Mouse (Mus musculus): ENCODE results near the gene Atp6v0a4. TPM values are rescaled to one million over a fixed set of nuclear protein-coding genes. Genes with fewer than 3 reads are reported as not detected.

The Atp6v0a4 gene
- polyA plus RNA-seq, 1 experiment = 0.25 TPM

- WGBS = under 1% methylated on average over 5 of the region's 5 CpGs
- Histone ChIP-seq H3K27ac (ENCODE audit: insufficient read depth, low read length) (no peak overlapping the region), H3K4me3 (replicated peaks; ENCODE audit: insufficient read depth, low read depth, low read length) (no peak overlapping the region)
Measured at GRCm38 (mm10) chr6:38066215-38066614, 58.2 kb downstream of the Atp6v0a4 start.

DNA sequence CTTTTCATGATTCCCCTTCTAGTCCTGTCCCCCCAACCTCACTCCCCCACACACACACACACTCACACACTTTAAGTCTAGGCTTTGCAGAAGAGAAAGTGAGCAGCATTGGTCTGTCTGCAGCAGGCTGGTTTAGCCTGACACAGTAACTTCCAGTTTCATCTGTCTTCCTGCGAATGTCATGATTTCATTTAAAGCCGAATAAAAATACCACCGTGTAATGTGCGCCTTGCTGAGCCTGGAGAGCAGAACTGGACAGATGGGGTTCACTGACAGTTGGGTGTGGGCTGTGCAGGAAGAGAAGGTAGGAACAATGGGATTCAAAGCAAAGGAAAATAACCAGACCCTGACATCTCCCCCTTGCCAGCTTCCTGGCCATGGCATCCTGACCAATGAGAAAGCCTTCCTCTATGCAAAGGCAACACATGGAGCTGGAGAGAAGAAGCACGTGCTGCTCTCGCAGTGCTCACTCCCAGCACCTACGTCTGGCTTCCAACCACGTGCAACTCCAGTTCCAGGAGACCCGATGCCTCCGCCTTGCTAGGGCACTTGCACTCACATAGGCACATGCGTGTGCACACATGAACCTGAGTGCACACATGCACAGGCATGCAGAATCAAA is 58.8 kb downstream of the Atp6v0a4 start:
- Histone ChIP-seq H3K4me1 (ENCODE audit: control insufficient read depth, insufficient read depth, low read length) (peaks cover 8% of the 10 kb centered on the region; the same call in 1 of the 2 replicates), H3K4me3 (replicated peaks; ENCODE audit: insufficient read depth, low read depth, low read length) (peak overlapping the region; percentile 20), H3K27me3 (ENCODE audit: control insufficient read depth, insufficient read depth, low read length) (no peaks in the 10 kb centered on the region), H3K27ac (ENCODE audit: insufficient read depth, low read length) (no peak overlapping the region)
- 12% methylated on average over 11 of the region's 11 CpGs for WGBS
- TF ChIP-seq CTCF (IDR thresholded peaks at IDR 0.05; ENCODE audit: borderline replicate concordance, insufficient read depth, low read depth, low read length) (no peak), POLR2A (IDR thresholded peaks at IDR 0.05; ENCODE audit: borderline replicate concordance, insufficient read depth, low read length) (no peak)
- peak; percentile 35 to 41 for DNase-seq

More at GRCm38 (mm10) chr6:38066215-38066614, 58.2 kb downstream of the Atp6v0a4 start:
- H3K27me3 ChIP-seq (ENCODE audit: control insufficient read depth, insufficient read depth, low read length) = no peaks in the 10 kb centered on the region
- peak; percentile 82 for TF ChIP-seq CTCF (IDR thresholded peaks at IDR 0.05; ENCODE audit: borderline replicate concordance, insufficient read depth, low read depth, low read length)
- TF ChIP-seq POLR2A (IDR thresholded peaks at IDR 0.05; ENCODE audit: borderline replicate concordance, insufficient read depth, low read length) = no peak
- peak; percentile 62 to 71 for DNase-seq
- H3K4me1 ChIP-seq (ENCODE audit: control insufficient read depth, insufficient read depth, low read length) = peaks cover 8% of the 10 kb centered on the region; the same call in 1 of the 2 replicates

DNA sequence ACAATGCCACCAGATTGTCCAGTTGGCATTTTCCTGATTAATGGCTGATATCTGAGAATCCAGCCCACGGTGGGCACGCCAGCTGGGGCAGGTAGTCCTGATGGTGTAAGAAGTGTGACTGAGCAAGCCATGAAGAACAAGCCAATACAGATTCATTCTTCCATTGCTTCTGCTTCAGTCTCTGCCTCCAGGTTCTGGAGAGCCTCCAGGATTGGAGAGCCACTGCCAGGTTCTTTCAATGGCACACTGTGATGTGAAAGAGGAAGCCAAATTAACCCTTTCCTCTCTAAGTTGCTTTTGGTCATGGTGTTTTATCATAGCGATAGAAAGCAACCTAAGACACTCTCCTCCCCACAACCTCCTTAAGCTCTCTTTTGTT is 59.3 kb downstream of the Atp6v0a4 start:
- Histone ChIP-seq H3K4me1 (ENCODE audit: control insufficient read depth, insufficient read depth, low read length) (peaks cover 8% of the 10 kb centered on the region; the same call in 1 of the 2 replicates), H3K27me3 (ENCODE audit: control insufficient read depth, insufficient read depth, low read length) (no peaks in the 10 kb centered on the region), H3K4me3 (replicated peaks; ENCODE audit: insufficient read depth, low read depth, low read length) (no peak overlapping the region), H3K27ac (ENCODE audit: insufficient read depth, low read length) (no peak overlapping the region)
- TF ChIP-seq POLR2A (IDR thresholded peaks at IDR 0.05; ENCODE audit: borderline replicate concordance, insufficient read depth, low read length) = no peak
- TF ChIP-seq CTCF (IDR thresholded peaks at IDR 0.05; ENCODE audit: borderline replicate concordance, insufficient read depth, low read depth, low read length) = no peak
- WGBS = 7% methylated on average over 3 of the region's 3 CpGs
- peak; percentile 57 to 72 for DNase-seq

DNA sequence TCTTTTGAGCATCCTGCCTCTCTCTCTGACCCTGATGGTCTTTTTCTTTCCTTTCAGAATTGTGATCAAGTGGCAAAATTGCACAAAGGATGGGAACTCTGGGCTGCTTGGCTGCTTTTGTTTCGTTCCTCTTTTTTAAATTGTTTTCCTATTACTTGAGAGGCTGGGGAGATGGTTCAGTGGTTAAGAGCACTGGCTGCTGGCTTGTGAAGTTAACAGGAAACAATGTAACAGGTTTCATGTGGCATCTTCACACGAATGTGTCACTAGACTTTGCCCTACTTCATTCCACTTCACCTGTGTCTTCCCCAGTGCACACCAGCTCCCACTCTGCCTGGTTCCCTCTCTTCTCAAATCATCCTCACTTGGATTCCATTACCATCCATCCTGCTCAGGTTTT is 59.8 kb downstream of the Atp6v0a4 start:
- Histone ChIP-seq H3K27me3 (ENCODE audit: control insufficient read depth, insufficient read depth, low read length) (no peaks in the 10 kb centered on the region), H3K4me1 (ENCODE audit: control insufficient read depth, insufficient read depth, low read length) (peaks cover 8% of the 10 kb centered on the region; the same call in 1 of the 2 replicates), H3K4me3 (replicated peaks; ENCODE audit: insufficient read depth, low read depth, low read length) (no peak overlapping the region), H3K27ac (ENCODE audit: insufficient read depth, low read length) (no peak overlapping the region)
- WGBS = 78% methylated on average over 2 of the region's 2 CpGs
- DNase-seq = no peak
- TF ChIP-seq CTCF (IDR thresholded peaks at IDR 0.05; ENCODE audit: borderline replicate concordance, insufficient read depth, low read depth, low read length) (no peak), POLR2A (IDR thresholded peaks at IDR 0.05; ENCODE audit: borderline replicate concordance, insufficient read depth, low read length) (no peak)

- TF ChIP-seq CTCF (IDR thresholded peaks at IDR 0.05; ENCODE audit: borderline replicate concordance, insufficient read depth, low read depth, low read length) (no peak), POLR2A (IDR thresholded peaks at IDR 0.05; ENCODE audit: borderline replicate concordance, insufficient read depth, low read length) (no peak)
- no peak for DNase-seq
- WGBS = 57% methylated on average over 5 of the region's 5 CpGs
- H3K27ac ChIP-seq (ENCODE audit: insufficient read depth, low read length) = no peak overlapping the region
- H3K4me1 ChIP-seq (ENCODE audit: control insufficient read depth, insufficient read depth, low read length) = no peaks in the 10 kb centered on the region
- no peaks in the 10 kb centered on the region for H3K27me3 ChIP-seq (ENCODE audit: control insufficient read depth, insufficient read depth, low read length)
- no peak overlapping the region for H3K4me3 ChIP-seq (replicated peaks; ENCODE audit: insufficient read depth, low read depth, low read length)
Measured at GRCm38 (mm10) chr6:38058805-38059204, 65.6 kb downstream of the Atp6v0a4 start.

DNA sequence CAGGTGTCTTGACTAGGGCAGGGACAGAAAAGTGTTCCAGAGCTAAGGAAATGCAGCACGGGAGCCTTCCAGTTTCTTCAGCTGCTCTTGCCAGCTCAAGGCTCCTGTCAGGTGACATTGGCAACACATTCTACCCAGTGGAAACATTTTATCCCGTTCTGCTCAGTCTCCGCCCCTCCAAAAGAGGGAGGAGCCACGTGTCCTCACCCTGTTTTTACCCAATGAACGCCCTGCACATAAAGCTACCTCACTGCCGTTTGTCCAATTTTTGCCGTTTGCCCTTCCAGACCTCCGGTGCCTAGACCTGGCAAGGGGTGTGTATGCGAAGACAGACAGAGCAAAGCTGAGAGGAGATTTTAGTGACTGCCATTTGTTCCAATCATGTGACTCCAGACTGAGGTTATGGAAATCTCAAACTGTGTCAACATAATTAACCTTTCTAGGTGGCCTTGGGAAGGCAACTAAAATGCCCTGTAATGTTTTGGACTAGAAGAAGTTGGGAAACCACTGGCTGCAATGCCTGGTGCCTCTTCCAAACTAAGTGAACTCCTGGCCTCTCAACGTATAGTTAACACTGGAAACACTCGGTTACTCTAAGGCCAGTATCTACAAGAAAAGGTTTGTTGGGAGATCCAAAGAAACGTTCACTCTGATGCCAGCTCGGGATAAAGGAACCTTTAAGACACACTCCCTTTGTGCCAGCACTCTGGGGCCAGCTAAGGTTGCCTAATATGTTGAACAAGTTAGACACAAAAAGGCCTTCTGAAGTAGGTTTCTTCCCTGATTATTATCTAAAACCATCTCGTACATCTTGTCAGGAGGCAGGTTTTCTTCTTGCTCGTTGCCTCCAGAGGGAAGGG is 68.7 kb downstream of the Atp6v0a4 start:
- no peaks in the 10 kb centered on the region for H3K4me1 ChIP-seq (ENCODE audit: control insufficient read depth, insufficient read depth, low read length)
- TF ChIP-seq CTCF (IDR thresholded peaks at IDR 0.05; ENCODE audit: borderline replicate concordance, insufficient read depth, low read depth, low read length) (no peak), POLR2A (IDR thresholded peaks at IDR 0.05; ENCODE audit: borderline replicate concordance, insufficient read depth, low read length) (no peak)
- H3K27me3 ChIP-seq (ENCODE audit: control insufficient read depth, insufficient read depth, low read length) = no peaks in the 10 kb centered on the region
- no peak overlapping the region for H3K27ac ChIP-seq (ENCODE audit: insufficient read depth, low read length)
- no peak for DNase-seq
- WGBS = 74% methylated on average over 15 of the region's 15 CpGs
- no peak overlapping the region for H3K4me3 ChIP-seq (replicated peaks; ENCODE audit: insufficient read depth, low read depth, low read length)

GRCm38 (mm10) chr6:38049601-38050000 is 74.8 kb downstream of the Atp6v0a4 start:
- TF ChIP-seq CTCF (IDR thresholded peaks at IDR 0.05; ENCODE audit: borderline replicate concordance, insufficient read depth, low read depth, low read length) (no peak), POLR2A (IDR thresholded peaks at IDR 0.05; ENCODE audit: borderline replicate concordance, insufficient read depth, low read length) (no peak)
- Histone ChIP-seq H3K4me3 (replicated peaks; ENCODE audit: insufficient read depth, low read depth, low read length) (no peak overlapping the region), H3K4me1 (ENCODE audit: control insufficient read depth, insufficient read depth, low read length) (no peaks in the 10 kb centered on the region), H3K27ac (ENCODE audit: insufficient read depth, low read length) (no peak overlapping the region), H3K27me3 (ENCODE audit: control insufficient read depth, insufficient read depth, low read length) (no peaks in the 10 kb centered on the region)
- WGBS = 95% methylated on average over 6 of the region's 6 CpGs
- DNase-seq = no peak
